Mouse (Mus musculus) embryonic fibroblast, embryonic 13.5 days (primary cell): ENCODE results near the gene Srsf3. TPM values are rescaled to one million over a fixed set of nuclear protein-coding genes. Genes with fewer than 3 reads are reported as not detected.
"Not testable (repeated sequence)": the region's sequence is repeated elsewhere in the genome, so short reads cannot be mapped to it uniquely, and the experiment has no call there.

Experiments used
- H3K27ac ChIP-seq: 2 replicates; pipeline ENCODE4 v1.5.1; 2012; ENCODE audit warnings: low read length, control low read depth, inconsistent platforms; ENCODE audit not compliant: insufficient read depth
- H3K4me1 ChIP-seq: 2 replicates; pipeline ENCODE4 v1.6.1; 2011; ENCODE audit warnings: low read length; ENCODE audit not compliant: control insufficient read depth, insufficient read depth
- H3K4me3 ChIP-seq: 2 replicates; pipeline ENCODE4 v1.5.1; 2011; ENCODE audit warnings: mild to moderate bottlenecking, control low read depth, low read length; ENCODE audit not compliant: insufficient read depth
- CTCF ChIP-seq: IDR thresholded peaks from 2 replicates; pipeline ENCODE4 v1.5.1; 2011; ENCODE audit warnings: mild to moderate bottlenecking, control low read depth, low read length, moderate library complexity, borderline replicate concordance; ENCODE audit not compliant: insufficient read depth
- POLR2A ChIP-seq: IDR thresholded peaks from 2 replicates; pipeline ENCODE4 v1.6.1; 2011; ENCODE audit warnings: low read depth, mild to moderate bottlenecking, control low read depth, low read length, moderate library complexity
- polyA plus RNA-seq: library from polyadenylated mRNA; stranded (reverse); fragments of >200 nt; gene quantifications from 2 replicates; pipeline ENCODE4 v1.2.4, GENCODE M21; 2011; ENCODE audit warnings: low read depth; ENCODE audit not compliant: missing spikeins, insufficient read length

Gene Srsf3
- polyA plus RNA-seq, 1 experiment: 253 TPM

DNA sequence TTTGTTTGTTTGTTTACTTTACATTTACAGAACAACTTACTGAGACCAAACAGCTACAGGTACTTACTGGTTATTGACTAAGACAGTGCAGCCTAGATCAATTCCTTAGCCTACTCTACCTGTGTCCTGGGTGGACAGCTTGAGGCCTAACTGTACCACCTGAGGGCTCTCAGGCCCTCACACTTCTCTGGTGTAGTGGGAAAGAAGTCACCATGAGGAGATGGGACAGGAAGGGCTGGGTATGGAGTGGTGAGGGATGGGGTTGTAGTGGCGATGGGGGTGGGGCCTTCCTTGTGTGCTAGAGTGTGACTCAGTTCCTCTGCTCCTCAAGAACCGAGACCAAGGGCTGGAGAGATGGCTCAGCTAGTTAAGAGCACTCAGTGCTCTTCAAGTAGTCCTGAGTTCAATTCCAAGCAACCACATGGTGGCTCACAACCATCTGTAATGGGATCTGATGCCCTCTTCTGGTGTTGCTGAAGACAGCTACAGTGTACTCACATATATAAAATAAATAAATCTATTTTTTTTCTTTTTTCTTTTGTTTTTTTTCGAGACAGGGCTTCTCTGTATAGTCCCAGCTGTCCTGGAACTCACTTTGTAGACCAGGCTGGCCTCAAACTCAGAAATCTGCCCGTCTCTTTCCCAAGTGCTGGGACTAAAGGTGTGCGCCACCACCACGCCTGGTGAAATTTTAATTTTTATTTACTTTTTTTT is 1.9 kb upstream of the Srsf3 start:
- TF ChIP-seq POLR2A: no peak
- no peak for TF ChIP-seq CTCF
- H3K4me3 ChIP-seq: no peak overlapping the region
- H3K27ac ChIP-seq: no peak overlapping the region
- peaks cover 3% of the 10 kb centered on the region; the same call in 1 of the 2 replicates for H3K4me1 ChIP-seq

DNA sequence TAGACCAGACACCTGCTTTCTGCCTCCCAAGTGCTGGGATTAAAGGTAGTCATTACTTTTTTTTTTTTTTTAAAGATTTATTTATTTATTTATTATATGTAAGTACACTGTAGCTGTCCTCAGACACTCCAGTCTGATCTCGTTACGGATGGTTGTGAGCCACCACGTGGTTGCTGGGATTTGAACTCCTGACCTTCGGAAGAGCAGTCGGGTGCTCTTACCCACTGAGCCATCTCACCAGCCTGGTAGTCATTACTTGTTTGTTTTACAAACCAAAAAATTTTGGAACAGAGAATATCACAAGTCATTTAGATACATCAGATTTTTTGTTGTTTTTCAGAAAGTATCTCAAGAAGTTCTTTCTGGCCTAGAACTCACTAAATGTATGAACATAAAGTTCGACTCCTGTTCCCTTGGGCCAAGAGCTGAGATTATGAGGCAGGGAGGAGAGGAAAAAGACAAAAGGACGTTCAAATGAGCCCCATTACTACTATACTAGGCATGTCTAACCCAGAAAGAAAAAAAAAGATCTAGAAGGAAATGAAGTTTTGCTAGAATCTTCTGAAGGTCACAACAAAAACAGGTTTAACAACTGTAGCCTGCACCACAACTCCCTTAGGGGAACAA is 1.2 kb upstream of the Srsf3 start:
- peak overlapping the region; percentile 67; the same call in 1 of the 2 replicates for H3K4me3 ChIP-seq

GRCm38 (mm10) chr17:29031771-29032273 is 606 bp upstream of the Srsf3 start:
- TF ChIP-seq POLR2A: peak; percentile 25; the same call in 1 of the 2 replicates
- no peak for TF ChIP-seq CTCF
- Histone ChIP-seq H3K4me1 (peaks cover 3% of the 10 kb centered on the region; the same call in 1 of the 2 replicates), H3K27ac (peak overlapping the region; percentile 74), H3K4me3 (peak overlapping the region; percentile 67)

More for the DNA sequence above, 1.2 kb upstream of the Srsf3 start:
- not testable (repeated sequence) for H3K4me1 ChIP-seq
- peak overlapping the region; percentile 74; the same call in 1 of the 2 replicates for H3K27ac ChIP-seq

DNA sequence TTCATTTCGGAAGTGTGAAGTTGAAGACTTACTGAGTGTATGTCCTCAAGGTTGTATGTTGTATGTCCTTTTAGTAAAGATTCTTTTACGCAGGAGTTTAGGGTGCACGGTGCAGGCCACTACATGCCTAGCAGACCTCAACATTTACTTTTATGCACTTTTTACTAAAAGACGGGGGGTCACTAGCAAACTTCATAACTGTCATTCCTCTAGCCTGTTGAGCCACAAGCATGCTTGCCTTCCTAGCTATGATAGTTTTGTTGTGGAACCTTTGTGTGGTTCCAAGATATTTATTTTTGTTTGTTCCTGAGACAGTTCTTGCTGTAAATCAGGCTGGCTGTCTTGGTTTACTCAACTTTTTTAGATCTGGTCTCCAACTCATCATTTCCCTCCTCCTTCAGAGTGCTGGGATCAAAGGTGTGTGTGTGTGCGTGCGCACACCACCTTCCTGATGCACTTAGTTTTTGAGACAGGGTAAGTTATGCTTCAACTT is 1.2 kb downstream of the Srsf3 start:
- TF ChIP-seq CTCF: no peak
- TF ChIP-seq POLR2A: no peak
- peak overlapping the region; percentile 100 for H3K4me3 ChIP-seq
- peak overlapping the region; percentile 85; the same call in 1 of the 2 replicates for H3K27ac ChIP-seq
- no peaks in the 10 kb centered on the region for H3K4me1 ChIP-seq

DNA sequence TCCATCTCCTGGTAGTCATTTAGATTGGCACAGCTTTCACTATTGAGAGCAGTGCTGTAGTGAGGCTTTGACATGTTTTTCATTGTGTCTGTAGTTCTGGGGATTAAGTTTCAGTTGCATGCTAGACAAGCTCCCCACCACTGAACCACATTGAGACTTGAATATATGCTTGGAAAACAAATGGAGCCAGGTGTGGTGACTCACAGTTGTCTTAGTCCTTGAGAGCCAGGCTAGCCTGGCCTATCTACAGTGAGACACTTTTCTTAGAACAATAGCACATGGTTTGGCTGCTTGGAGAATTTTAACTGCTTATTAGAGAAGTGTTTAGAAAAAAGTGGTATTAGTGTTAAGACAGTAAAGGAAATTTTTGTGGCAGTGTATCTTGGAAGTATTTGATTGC is 1.8 kb downstream of the Srsf3 start:
- H3K4me1 ChIP-seq: no peaks in the 10 kb centered on the region
- peak overlapping the region; percentile 100 for H3K4me3 ChIP-seq
- no peak overlapping the region for H3K27ac ChIP-seq
- TF ChIP-seq POLR2A (no peak), CTCF (no peak)

- H3K4me3 ChIP-seq: peak overlapping the region; percentile 100
- no peaks in the 10 kb centered on the region for H3K4me1 ChIP-seq
- H3K27ac ChIP-seq: no peak overlapping the region
- TF ChIP-seq CTCF (no peak), POLR2A (no peak)
Measured at GRCm38 (mm10) chr17:29035506-29035905, 3.1 kb downstream of the Srsf3 start.

GRCm38 (mm10) chr17:29039351-29039750 is 6.9 kb downstream of the Srsf3 start:
- Histone ChIP-seq H3K4me1 (no peaks in the 10 kb centered on the region), H3K4me3 (no peak overlapping the region), H3K27ac (no peak overlapping the region)
- TF ChIP-seq CTCF: no peak
- TF ChIP-seq POLR2A: no peak

DNA sequence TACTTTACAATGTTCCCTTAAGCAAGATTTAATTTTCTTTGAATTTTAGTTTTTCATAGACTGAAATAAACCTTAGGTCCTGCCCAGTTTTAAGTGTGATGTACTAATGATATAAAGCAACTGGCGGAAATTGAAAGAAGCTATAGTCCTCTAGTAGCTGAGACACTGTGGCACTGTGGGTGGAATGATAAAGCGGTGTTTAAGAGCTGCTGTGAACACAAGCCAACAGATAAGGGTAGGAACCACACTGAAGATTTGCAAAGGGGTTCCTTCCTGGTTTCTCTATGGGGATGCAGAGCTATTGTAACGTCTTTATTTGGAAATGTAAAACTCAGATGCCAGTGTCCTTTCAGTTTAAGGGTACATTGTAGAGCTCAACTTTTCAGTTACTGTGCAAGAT is 9.2 kb downstream of the Srsf3 start:
- H3K4me1 ChIP-seq, H3K27ac ChIP-seq, H3K4me3 ChIP-seq: not testable (repeated sequence)

DNA sequence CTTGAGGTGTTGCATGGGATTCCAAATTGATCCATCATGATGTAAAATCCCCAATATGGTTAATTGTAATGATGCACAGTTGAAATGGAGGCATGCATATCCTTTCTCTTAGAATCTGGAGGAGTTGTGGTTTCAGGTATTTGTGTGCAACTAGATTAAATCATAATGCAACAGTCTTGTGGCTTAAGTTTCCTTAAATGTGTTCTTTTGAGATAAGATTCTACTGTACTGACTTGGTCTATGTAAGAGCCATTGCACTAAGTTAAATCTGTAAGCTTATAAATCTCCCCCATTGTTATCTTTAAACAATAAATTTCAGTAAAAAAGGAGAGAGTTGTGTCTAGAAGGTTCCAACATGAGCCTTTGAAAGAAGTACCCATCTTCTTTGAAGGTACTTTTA is 10.1 kb downstream of the Srsf3 start:
- no peak overlapping the region for H3K4me3 ChIP-seq
- no peak overlapping the region for H3K27ac ChIP-seq
- no peaks in the 10 kb centered on the region for H3K4me1 ChIP-seq
- TF ChIP-seq CTCF: no peak
- no peak for TF ChIP-seq POLR2A

DNA sequence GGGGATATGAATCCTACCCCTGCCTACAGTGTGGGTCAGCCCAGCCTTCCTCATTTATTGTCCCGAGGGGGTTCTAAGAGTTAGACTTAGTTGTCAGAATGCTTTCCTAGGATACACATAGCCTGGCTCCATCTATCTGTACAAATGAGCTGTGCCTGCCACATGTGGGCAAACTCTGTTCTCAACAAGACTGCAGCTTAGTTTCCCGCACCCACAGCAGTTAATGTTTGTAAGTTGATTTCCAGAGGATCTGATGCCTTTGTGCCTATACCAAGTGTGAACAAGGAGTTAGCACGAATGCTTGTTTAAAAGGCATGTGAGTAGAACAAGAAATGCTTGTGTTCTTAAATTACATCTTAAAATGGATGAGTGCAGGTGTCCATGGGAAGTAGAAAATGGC is 11.2 kb downstream of the Srsf3 start:
- TF ChIP-seq CTCF (no peak), POLR2A (no peak)

More for the DNA sequence above, 11.2 kb downstream of the Srsf3 start:
- no peak overlapping the region for H3K27ac ChIP-seq
- no peak overlapping the region for H3K4me3 ChIP-seq
- H3K4me1 ChIP-seq: no peaks in the 10 kb centered on the region
